Comparison of ENCODE assay signal across 9 mouse cellular contexts in genomic region chr8:93570186-93570530, GRCm38 (mm10). TPM values are rescaled to one million over a fixed set of nuclear protein-coding genes. Genes with fewer than 3 reads are reported as not detected.
A peak's percentile ranks its signal among the peaks of the same experiment; 100 is the strongest.
DNase-seq lines count a peak whose midpoint lies in the region; ATAC-seq lines count a peak whose summit lies in the region.
"Had no signal": no experiment of that assay in that cellular context is flagged by ENCODE, and none has a peak within 500 bp of the region (broad histone marks: within the 10 kb centered on the region; RNA-seq: fewer than 3 reads in every experiment).

No protein-coding gene starts in this region.

- H3K36me3 ChIP-seq in heart, embryonic 10.5 days = 0 out of 2 replicates have a peak, but pooled peaks cover 4% of the 10 kb centered on the region
- 0 out of 2 replicates have a peak, but pooled peaks cover 2% of the 10 kb centered on the region for H3K36me3 ChIP-seq in forebrain, embryonic 13.5 days (ENCODE audit: poor library complexity, severe bottlenecking)

- no peaks in the 10 kb centered on the region for H3K27me3 ChIP-seq in heart, embryonic 10.5 days (ENCODE audit: insufficient read depth, poor library complexity, severe bottlenecking)
- no peaks in the 10 kb centered on the region for H3K27me3 ChIP-seq in forebrain, embryonic 13.5 days

- no peak overlapping the region for H3K9ac ChIP-seq in forebrain, embryonic 13.5 days

- intact Hi-C loops in left cerebral cortex, postnatal 14 days (cut with DNase I) = loop anchor here (5.0 kb wide), 1 partner anchor 242 kb away; no protein-coding TSS in a partner anchor

- peak; percentile 23; the same call in 1 of the 2 replicates for ATAC-seq in forebrain, embryonic 13.5 days

- peak overlapping the region; percentile 35 for H3K4me2 ChIP-seq in forebrain, embryonic 13.5 days

- peak overlapping the region; percentile 79 for H3K27ac ChIP-seq in heart, embryonic 10.5 days
- H3K27ac ChIP-seq in forebrain, embryonic 13.5 days = peak overlapping the region; percentile 91

- peak overlapping the region; percentile 6; the same call in 1 of the 2 replicates for H3K4me3 ChIP-seq in heart, embryonic 10.5 days
- H3K4me3 ChIP-seq in forebrain, embryonic 13.5 days = no peak overlapping the region

- peak; percentile 62 for DNase-seq in heart, embryonic 10.5 days (ENCODE audit: low spot score)
- no peak for DNase-seq in heart, adult 11 months
- DNase-seq in brain, adult 2 months (ENCODE audit: low read depth, low spot score) = peak; percentile 88
- peak; percentile 58 to 62 for DNase-seq in left cerebral cortex, postnatal 14 days (ENCODE audit: low spot score in 2 of 2)
- no peak for DNase-seq in ovary, postnatal 10 days (ENCODE audit: low spot score)
- no peak for DNase-seq in thymus, postnatal 4 days
- DNase-seq in kidney, adult 9 months = no peak

- 0 out of 2 replicates have a peak, but pooled peaks cover 5% of the 10 kb centered on the region for H3K9me3 ChIP-seq in heart, embryonic 10.5 days
- 0 out of 2 replicates have a peak, but pooled peaks cover 9% of the 10 kb centered on the region for H3K9me3 ChIP-seq in forebrain, embryonic 13.5 days (replicated peaks)

- WGBS in heart, embryonic 10.5 days = 20% methylated on average over 2 of the region's 2 CpGs
- WGBS in forebrain, embryonic 13.5 days = 30% methylated on average over 2 of the region's 2 CpGs

- peaks cover 30% of the 10 kb centered on the region for H3K4me1 ChIP-seq in heart, embryonic 10.5 days
- H3K4me1 ChIP-seq in forebrain, embryonic 13.5 days = peaks cover 68% of the 10 kb centered on the region

RNA-seq across cellular contexts. Expression of gene Ces5a, which starts 34.5 kb away (rescaled TPM):
- not detected in 2 replicates for polyA plus RNA-seq in heart, embryonic 10.5 days (2016; fragmentation: Nextera tagmentation; extraction: Ambion mirVana)
- polyA plus RNA-seq in forebrain, embryonic 13.5 days (2015; fragmentation: Nextera tagmentation; extraction: Ambion mirVana) = 0.10 and 0.31 TPM in 2 replicates
- 1 to 10 TPM; 1.9 to 2.5 TPM for total RNA-seq in left cerebral cortex, postnatal 14 days (2021)
- total RNA-seq: adrenal gland, adult 18-20 months had no signal

Comparison
In these comparisons a context has a peak if more than half of its experiments do, and no peak if none do; other contexts are left out.
1. DNase-seq: peak in heart, embryonic 10.5 days (single experiment), brain, adult 2 months (single experiment) and left cerebral cortex, postnatal 14 days (2 of 2); none in heart, adult 11 months (single experiment), ovary, postnatal 10 days (single experiment), thymus, postnatal 4 days (single experiment) and kidney, adult 9 months (single experiment).